Mouse (Mus musculus) bone marrow, adult 2 months (tissue): Measurements from ENCODE around the gene Tmem258. TPM values are rescaled to one million over a fixed set of nuclear protein-coding genes. Genes with fewer than 3 reads are reported as not detected.

Experiments
- H3K27ac ChIP-seq: fragments of 200-500 bp; 2 replicates; pipeline ENCODE4 v1.5.1; 2012; ENCODE audit warnings: low read depth, mild to moderate bottlenecking, control low read depth, inconsistent platforms, low read length; ENCODE audit not compliant: control insufficient read depth, poor library complexity, insufficient read depth
- H3K4me1 ChIP-seq: fragments of 200-500 bp; 2 replicates; pipeline ENCODE4 v1.6.1; 2011; ENCODE audit warnings: low read length; ENCODE audit not compliant: control insufficient read depth, insufficient read depth
- H3K4me3 ChIP-seq: fragments of 200-500 bp; replicated peaks from 2 replicates; pipeline ENCODE3; 2011; ENCODE audit warnings: mild to moderate bottlenecking, low read depth, low read length, control low read depth; ENCODE audit not compliant: control insufficient read depth
- CTCF ChIP-seq: fragments of 200-500 bp; IDR thresholded peaks from 2 replicates; pipeline ENCODE4 v1.5.1; 2011; ENCODE audit warnings: low read length, control low read depth; ENCODE audit not compliant: control insufficient read depth, insufficient read depth
- POLR2A ChIP-seq: fragments of 200-500 bp; IDR thresholded peaks from 2 replicates; pipeline ENCODE4 v1.6.1; 2011; ENCODE audit warnings: low read depth, mild to moderate bottlenecking, control low read depth, low read length, borderline replicate concordance; ENCODE audit not compliant: control insufficient read depth
- WGBS: fragments of 180-500 bp; shearing (Covaris S2); methylation state at CpG from one replicate; pipeline ENCODE4 v1.1.7; 2018; 5-methylcytosine and 5-hydroxymethylcytosine counted together
- polyA plus RNA-seq: library from polyadenylated mRNA; stranded (reverse); fragments of >200 nt; gene quantifications from 2 replicates; pipeline ENCODE4 v1.2.4, GENCODE M21; 2011; ENCODE audit warnings: low replicate concordance; ENCODE audit not compliant: missing spikeins, insufficient read depth, insufficient read length

Gene Tmem258
- polyA plus RNA-seq, 1 experiment = 126 TPM

DNA sequence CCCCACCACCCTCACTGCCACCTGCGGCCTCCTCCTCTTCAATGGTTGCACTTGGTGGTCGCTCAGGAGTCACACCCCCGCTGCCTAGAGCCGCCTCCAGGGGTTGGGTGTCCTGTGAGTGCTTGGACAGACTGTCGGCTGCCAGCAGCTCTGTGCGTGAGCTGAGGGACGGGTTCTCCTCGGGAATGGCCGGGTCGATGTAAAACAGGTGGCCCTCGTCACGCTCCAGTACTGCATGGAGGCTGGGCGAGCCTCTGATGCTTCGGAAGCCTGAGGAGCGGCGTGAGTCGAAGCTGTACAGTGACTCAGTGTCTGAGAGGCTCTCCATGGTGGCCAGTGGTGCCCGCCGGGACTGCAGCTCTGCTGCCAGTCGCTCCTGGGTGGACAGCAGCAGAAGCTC, 44.3 kb downstream of the Tmem258 start:
- no peaks in the 10 kb centered on the region for H3K4me1 ChIP-seq

More for the DNA sequence above, 44.3 kb downstream of the Tmem258 start:
- TF ChIP-seq CTCF (no peak), POLR2A (no peak)
- WGBS = 76% methylated on average over 20 of the region's 20 CpGs
- Histone ChIP-seq H3K27ac (no peak overlapping the region; the same call in 1 of the 2 replicates), H3K4me3 (no peak overlapping the region)

Other genes starting within 250 kb of the Tmem258 start
- gene Fth1, start 223.4 kb upstream of the Tmem258 start, polyA plus RNA-seq = 1,509 and 1,706 TPM in 2 replicates
- gene Best1, start 202.4 kb upstream of the Tmem258 start, polyA plus RNA-seq = not detected in 2 replicates
- 89.7 and 115 TPM in 2 replicates for gene Rab3il1, start 202.3 kb upstream of the Tmem258 start, polyA plus RNA-seq
- gene Fads3, start 162.4 kb upstream of the Tmem258 start, polyA plus RNA-seq = 6.6 and 12.5 TPM in 2 replicates
- gene Fads2, start 102.3 kb upstream of the Tmem258 start, polyA plus RNA-seq = 10.1 and 17.5 TPM in 2 replicates
- gene Fads1, start 21.1 kb upstream of the Tmem258 start, polyA plus RNA-seq = 20.9 and 24.8 TPM in 2 replicates
- gene Fen1, start 155 bp downstream of the Tmem258 start, polyA plus RNA-seq = 64.3 and 77.3 TPM in 2 replicates
- gene Myrf, start 36.7 kb downstream of the Tmem258 start, polyA plus RNA-seq = 0.35 TPM in 1 of 2 replicates, not detected in the other
- 0.18 TPM in 1 of 2 replicates, not detected in the other for gene Dagla, start 100.9 kb downstream of the Tmem258 start, polyA plus RNA-seq
- 0.37 and 1.9 TPM in 2 replicates for gene Syt7, start 185.1 kb downstream of the Tmem258 start, polyA plus RNA-seq